Mouse (Mus musculus) forebrain, embryonic 14.5 days (tissue): ENCODE measurements around the gene Pitx2. TPM values are rescaled to one million over a fixed set of nuclear protein-coding genes. Genes with fewer than 3 reads are reported as not detected.
A peak's percentile ranks its signal among the peaks of the same experiment; 100 is the strongest.

Experiments used
- ATAC-seq: fragments of 200-750 bp; cut with Nextera tagmentation; 2 replicates; pipeline ENCODE4 v1.8.0; 2017; ENCODE audit warnings: mild to moderate bottlenecking, moderate library complexity
- DNase-seq: peaks from one replicate; pipeline ENCODE4 v3.0.0-alpha.2; 2015; ENCODE audit warnings: low spot score
- H3K27ac ChIP-seq: fragments of 300-500 bp; sonication (generic); 2 replicates; pipeline ENCODE4 v1.5.1; 2014; ENCODE audit warnings: low read depth, mild to moderate bottlenecking, control low read depth, low read length, moderate library complexity
- H3K27me3 ChIP-seq: fragments of 300-500 bp; sonication (generic); replicated peaks from 2 replicates; pipeline ENCODE4 v1.6.1; 2014; ENCODE audit warnings: low read length, control low read depth, mixed read lengths; ENCODE audit not compliant: control insufficient read depth, insufficient read depth
- H3K36me3 ChIP-seq: fragments of 300-500 bp; sonication (generic); 2 replicates; pipeline ENCODE4 v1.6.1; 2014; ENCODE audit warnings: low read length, control low read depth; ENCODE audit not compliant: control insufficient read depth, insufficient read depth
- H3K4me1 ChIP-seq: fragments of 300-500 bp; sonication (generic); 2 replicates; pipeline ENCODE4 v1.6.1; 2014; ENCODE audit warnings: antibody characterized with exemption, low read length, control low read depth; ENCODE audit not compliant: control insufficient read depth, insufficient read depth
- H3K4me2 ChIP-seq: fragments of 300-500 bp; sonication (generic); 2 replicates; pipeline ENCODE4 v1.6.1; 2014; ENCODE audit warnings: mild to moderate bottlenecking, control low read depth, low read length
- H3K4me3 ChIP-seq: fragments of 300-500 bp; sonication (generic); 2 replicates; pipeline ENCODE4 v1.5.1; 2014; ENCODE audit warnings: low read depth, low read length, control low read depth
- H3K9ac ChIP-seq: fragments of 300-500 bp; sonication (generic); 2 replicates; pipeline ENCODE4 v1.6.1; 2014; ENCODE audit warnings: mild to moderate bottlenecking, low read length, control low read depth, moderate library complexity
- H3K9me3 ChIP-seq: fragments of 300-500 bp; sonication (generic); replicated peaks from 2 replicates; pipeline ENCODE4 v1.6.1; 2016; ENCODE audit warnings: low read length, control low read depth, mixed read lengths; ENCODE audit not compliant: control insufficient read depth
- WGBS: fragments of 180-500 bp; shearing (Covaris S2); extraction: QIAGEN DNeasy Blood & Tissue Kit; methylation state at CpG from one replicate; pipeline ENCODE4 v1.1.7; 2014; 5-methylcytosine and 5-hydroxymethylcytosine counted together
- polyA plus RNA-seq: library from polyadenylated mRNA; unstranded; fragments of >200 nt; fragmentation: Nextera tagmentation; extraction: Ambion mirVana; gene quantifications from 2 replicates; pipeline ENCODE4 v1.2.1, GENCODE M21; 2014

The Pitx2 gene
- polyA plus RNA-seq, 1 experiment from 2014 or later = 9.3 TPM

GRCm38 (mm10) chr3:129223964-129224805 lies 24.5 kb downstream of the Pitx2 start:
- no peak for DNase-seq

GRCm38 (mm10) chr3:129224806-129225576 lies 25.3 kb downstream of the Pitx2 start:
- Histone ChIP-seq H3K27ac (no peak overlapping the region), H3K9me3 (no peaks in the 10 kb centered on the region), H3K4me1 (no peaks in the 10 kb centered on the region), H3K36me3 (no peaks in the 10 kb centered on the region), H3K4me3 (no peak overlapping the region), H3K4me2 (no peak overlapping the region), H3K9ac (no peak overlapping the region), H3K27me3 (peaks cover 75% of the 10 kb centered on the region)
- DNase-seq = no peak
- WGBS = under 1% methylated on average over 40 of the region's 40 CpGs
- ATAC-seq = peak; percentile 23; the same call in 1 of the 2 replicates

More at GRCm38 (mm10) chr3:129223964-129224805, 24.5 kb downstream of the Pitx2 start:
- WGBS = 2% methylated on average over 26 of the region's 26 CpGs
- no peak overlapping the region for H3K9ac ChIP-seq
- ATAC-seq = no peak
- H3K9me3 ChIP-seq = no peaks in the 10 kb centered on the region
- no peak overlapping the region for H3K4me2 ChIP-seq
- H3K27me3 ChIP-seq = peaks cover 81% of the 10 kb centered on the region
- H3K4me1 ChIP-seq = no peaks in the 10 kb centered on the region
- no peak overlapping the region for H3K4me3 ChIP-seq
- H3K27ac ChIP-seq = no peak overlapping the region
- H3K36me3 ChIP-seq = no peaks in the 10 kb centered on the region

GRCm38 (mm10) chr3:129225577-129226289 lies 26.1 kb downstream of the Pitx2 start:
- WGBS = 2% methylated on average over 13 of the region's 13 CpGs
- Histone ChIP-seq H3K4me1 (no peaks in the 10 kb centered on the region), H3K4me2 (no peak overlapping the region), H3K9me3 (no peaks in the 10 kb centered on the region), H3K27me3 (peaks cover 72% of the 10 kb centered on the region), H3K4me3 (no peak overlapping the region), H3K36me3 (no peaks in the 10 kb centered on the region), H3K9ac (no peak overlapping the region), H3K27ac (no peak overlapping the region)
- peak; percentile 35; the same call in 1 of the 2 replicates for ATAC-seq
- DNase-seq = no peak

GRCm38 (mm10) chr3:129226681-129227080 lies 27.0 kb downstream of the Pitx2 start:
- DNase-seq = no peak

GRCm38 (mm10) chr3:129227331-129227730 lies 27.7 kb downstream of the Pitx2 start:
- DNase-seq (no peak), ATAC-seq (no peak)
- Histone ChIP-seq H3K27me3 (peaks cover 56% of the 10 kb centered on the region), H3K27ac (no peak overlapping the region), H3K4me1 (no peaks in the 10 kb centered on the region), H3K9ac (no peak overlapping the region), H3K9me3 (no peaks in the 10 kb centered on the region), H3K4me3 (no peak overlapping the region), H3K4me2 (no peak overlapping the region), H3K36me3 (no peaks in the 10 kb centered on the region)
- 6% methylated on average over 5 of the region's 5 CpGs for WGBS

More at GRCm38 (mm10) chr3:129226681-129227080, 27.0 kb downstream of the Pitx2 start:
- Histone ChIP-seq H3K4me3 (no peak overlapping the region), H3K27me3 (peaks cover 63% of the 10 kb centered on the region), H3K36me3 (no peaks in the 10 kb centered on the region), H3K9me3 (no peaks in the 10 kb centered on the region), H3K4me1 (no peaks in the 10 kb centered on the region), H3K4me2 (no peak overlapping the region), H3K9ac (no peak overlapping the region), H3K27ac (no peak overlapping the region)
- no peak for ATAC-seq
- WGBS = under 1% methylated on average over 6 of the region's 6 CpGs

GRCm38 (mm10) chr3:129238010-129238409 lies 38.3 kb downstream of the Pitx2 start:
- no peaks in the 10 kb centered on the region for H3K9me3 ChIP-seq
- H3K27ac ChIP-seq = no peak overlapping the region
- no peaks in the 10 kb centered on the region for H3K4me1 ChIP-seq
- no peak overlapping the region for H3K4me3 ChIP-seq
- H3K9ac ChIP-seq = no peak overlapping the region
- H3K27me3 ChIP-seq = no peaks in the 10 kb centered on the region
- no peaks in the 10 kb centered on the region for H3K36me3 ChIP-seq
- no peak overlapping the region for H3K4me2 ChIP-seq
- DNase-seq (no peak), ATAC-seq (no peak)
- 81% methylated on average over 1 of the region's 1 CpGs for WGBS

GRCm38 (mm10) chr3:129238664-129239258 lies 39.1 kb downstream of the Pitx2 start:
- H3K4me1 ChIP-seq = no peaks in the 10 kb centered on the region
- no peak overlapping the region for H3K9ac ChIP-seq
- H3K36me3 ChIP-seq = no peaks in the 10 kb centered on the region
- H3K4me2 ChIP-seq = no peak overlapping the region
- no peak overlapping the region for H3K4me3 ChIP-seq
- WGBS = 29% methylated on average over 13 of the region's 13 CpGs
- ATAC-seq (no peak), DNase-seq (no peak)
- H3K27ac ChIP-seq = no peak overlapping the region
- no peaks in the 10 kb centered on the region for H3K27me3 ChIP-seq
- H3K9me3 ChIP-seq = no peaks in the 10 kb centered on the region

- Histone ChIP-seq H3K27ac (no peak overlapping the region), H3K4me3 (no peak overlapping the region), H3K9ac (no peak overlapping the region), H3K27me3 (no peaks in the 10 kb centered on the region), H3K9me3 (no peaks in the 10 kb centered on the region), H3K4me2 (no peak overlapping the region), H3K4me1 (no peaks in the 10 kb centered on the region), H3K36me3 (no peaks in the 10 kb centered on the region)
- no peak for ATAC-seq
- peak; percentile 16 for DNase-seq
- 87% methylated on average over 9 of the region's 9 CpGs for WGBS
Observed at GRCm38 (mm10) chr3:129250997-129251396, 51.3 kb downstream of the Pitx2 start.
